Mouse (Mus musculus) hindbrain, embryonic 12.5 days (tissue): ENCODE data around the gene Wfdc15a. TPM values are rescaled to one million over a fixed set of nuclear protein-coding genes. Genes with fewer than 3 reads are reported as not detected.

Experiments
- ATAC-seq: fragments of 200-750 bp; cut with Nextera tagmentation; 2 replicates; pipeline ENCODE4 v1.8.0; 2017; ENCODE audit warnings: moderate TSS enrichment; ENCODE audit not compliant: low FRiP score
- H3K27ac ChIP-seq: fragments of 300-500 bp; sonication (generic); 2 replicates; pipeline ENCODE4 v1.5.1; 2016; ENCODE audit warnings: mild to moderate bottlenecking
- H3K27me3 ChIP-seq: fragments of 300-500 bp; sonication (generic); 2 replicates; pipeline ENCODE4 v1.6.1; 2016; ENCODE audit warnings: mild to moderate bottlenecking
- H3K36me3 ChIP-seq: fragments of 300-500 bp; sonication (generic); 2 replicates; pipeline ENCODE4 v1.6.1; 2016; ENCODE audit warnings: mild to moderate bottlenecking
- H3K4me1 ChIP-seq: fragments of 300-500 bp; sonication (generic); 2 replicates; pipeline ENCODE4 v1.6.1; 2016
- H3K4me2 ChIP-seq: fragments of 300-500 bp; sonication (generic); replicated peaks from 2 replicates; pipeline ENCODE4 v1.6.1; 2016; ENCODE audit warnings: mild to moderate bottlenecking
- H3K4me3 ChIP-seq: fragments of 300-500 bp; sonication (generic); 2 replicates; pipeline ENCODE4 v1.5.1; 2016; ENCODE audit warnings: mild to moderate bottlenecking
- H3K9ac ChIP-seq: fragments of 300-500 bp; sonication (generic); 2 replicates; pipeline ENCODE4 v1.6.1; 2016; ENCODE audit warnings: mild to moderate bottlenecking, moderate library complexity
- H3K9me3 ChIP-seq: fragments of 300-500 bp; sonication (generic); replicated peaks from 2 replicates; pipeline ENCODE4 v1.6.1; 2016; ENCODE audit warnings: mild to moderate bottlenecking
- WGBS: fragments of 180-500 bp; shearing (Covaris S2); methylation state at CpG from one replicate; pipeline ENCODE4 v1.1.7; 2016; 5-methylcytosine and 5-hydroxymethylcytosine counted together
- polyA plus RNA-seq: library from polyadenylated mRNA; unstranded; fragments of >200 nt; fragmentation: Nextera tagmentation; extraction: Ambion mirVana; gene quantifications from 2 replicates; pipeline ENCODE4 v1.2.1, GENCODE M21; 2016

Wfdc15a gene
- polyA plus RNA-seq, 1 experiment from 2014 or later = not detected

GRCm38 (mm10) chr2:164194959-164195630, 4.8 kb downstream of the Wfdc15a start:
- Histone ChIP-seq H3K9ac (no peak overlapping the region), H3K27ac (no peak overlapping the region), H3K4me2 (no peak overlapping the region), H3K27me3 (no peaks in the 10 kb centered on the region), H3K9me3 (no peaks in the 10 kb centered on the region), H3K36me3 (no peaks in the 10 kb centered on the region), H3K4me3 (no peak overlapping the region), H3K4me1 (no peaks in the 10 kb centered on the region)
- WGBS = 88% methylated on average over 5 of the region's 5 CpGs
- ATAC-seq = no peak

DNA sequence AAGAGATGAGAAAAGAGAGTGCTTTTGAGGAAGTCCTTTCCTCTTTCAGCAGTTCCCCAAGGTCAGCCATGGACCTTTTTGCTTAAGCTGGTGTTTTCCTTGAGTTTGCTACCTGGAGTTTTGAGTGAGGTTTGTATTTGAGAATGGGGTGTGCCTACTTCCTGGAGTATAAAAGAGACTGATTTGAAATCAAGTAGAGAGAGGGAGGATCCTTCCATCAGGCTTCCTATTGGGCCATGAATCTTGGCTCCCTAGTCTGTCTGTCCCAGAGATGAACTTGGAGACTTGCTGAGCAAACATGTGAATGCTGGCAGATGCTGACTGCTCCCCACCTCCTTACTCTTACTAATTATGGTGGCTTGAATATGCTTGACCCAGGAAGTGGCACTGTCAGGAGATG, 7.7 kb downstream of the Wfdc15a start:
- Histone ChIP-seq H3K27me3 (no peaks in the 10 kb centered on the region), H3K27ac (no peak overlapping the region), H3K4me2 (no peak overlapping the region), H3K9me3 (no peaks in the 10 kb centered on the region), H3K4me1 (no peaks in the 10 kb centered on the region), H3K4me3 (no peak overlapping the region), H3K9ac (no peak overlapping the region), H3K36me3 (no peaks in the 10 kb centered on the region)
- no peak for ATAC-seq

DNA sequence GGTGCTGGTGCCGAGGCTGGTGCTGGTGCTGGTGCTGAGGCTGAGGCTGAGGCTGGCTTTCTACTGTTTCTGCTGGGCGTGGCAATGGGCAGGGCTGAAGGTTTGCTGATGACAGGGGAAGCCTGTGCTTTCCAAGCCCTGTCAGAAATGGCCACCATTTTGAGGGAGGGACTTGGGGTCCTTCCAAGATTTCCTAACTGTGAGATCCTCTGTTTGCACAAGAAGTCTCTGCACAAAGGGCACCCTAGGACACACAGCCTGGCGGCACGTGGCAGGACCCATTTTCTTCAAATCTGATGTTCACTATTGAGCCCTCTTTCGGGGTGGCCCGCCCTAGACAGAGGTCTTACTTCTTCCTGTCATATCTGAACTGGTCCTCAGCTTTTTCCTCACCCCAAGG, 9.4 kb downstream of the Wfdc15a start, which contains the start of gene Wfdc12:
Gene Wfdc12 (minus strand): TSS at position 33 of the 400 bp plus-strand sequence.
- 86% methylated on average over 6 of the region's 6 CpGs for WGBS
- no peak for ATAC-seq

GRCm38 (mm10) chr2:164188722-164189121, 11.2 kb downstream of the Wfdc15a start:
- H3K36me3 ChIP-seq = no peaks in the 10 kb centered on the region
- H3K9ac ChIP-seq = no peak overlapping the region
- H3K27me3 ChIP-seq = no peaks in the 10 kb centered on the region
- WGBS = 29% methylated on average over 5 of the region's 5 CpGs
- no peak overlapping the region for H3K4me3 ChIP-seq
- H3K4me2 ChIP-seq = no peak overlapping the region
- 0 out of 2 replicates have a peak, but pooled peaks cover 4% of the 10 kb centered on the region for H3K4me1 ChIP-seq
- no peak for ATAC-seq
- no peaks in the 10 kb centered on the region for H3K9me3 ChIP-seq
- no peak overlapping the region for H3K27ac ChIP-seq

More for the DNA sequence above, 9.4 kb downstream of the Wfdc15a start, which contains the start of gene Wfdc12:
- Histone ChIP-seq H3K36me3 (no peaks in the 10 kb centered on the region), H3K4me2 (no peak within 1 kb of the TSS), H3K4me1 (no peaks in the 10 kb centered on the region), H3K4me3 (no peak within 1 kb of the TSS), H3K27me3 (no peaks in the 10 kb centered on the region), H3K9me3 (no peaks in the 10 kb centered on the region), H3K9ac (no peak within 1 kb of the TSS), H3K27ac (no peak within 1 kb of the TSS)

- H3K36me3 ChIP-seq = no peaks in the 10 kb centered on the region
- ATAC-seq = no peak
- 48% methylated on average over 9 of the region's 9 CpGs for WGBS
- peaks cover 3% of the 10 kb centered on the region; the same call in 1 of the 2 replicates for H3K27me3 ChIP-seq
- no peak overlapping the region for H3K4me2 ChIP-seq
- 0 out of 2 replicates have a peak, but pooled peaks cover 4% of the 10 kb centered on the region for H3K4me1 ChIP-seq
- no peak overlapping the region for H3K9ac ChIP-seq
- no peaks in the 10 kb centered on the region for H3K9me3 ChIP-seq
- H3K4me3 ChIP-seq = no peak overlapping the region
- H3K27ac ChIP-seq = no peak overlapping the region
Measured at GRCm38 (mm10) chr2:164184145-164184719, 15.7 kb downstream of the Wfdc15a start.

- Histone ChIP-seq H3K4me1 (0 out of 2 replicates have a peak, but pooled peaks cover 4% of the 10 kb centered on the region), H3K27ac (no peak overlapping the region), H3K9me3 (no peaks in the 10 kb centered on the region), H3K9ac (no peak overlapping the region), H3K4me3 (no peak overlapping the region), H3K36me3 (no peaks in the 10 kb centered on the region), H3K4me2 (no peak overlapping the region), H3K27me3 (peaks cover 4% of the 10 kb centered on the region; the same call in 1 of the 2 replicates)
- no peak for ATAC-seq
- WGBS = 74% methylated on average over 9 of the region's 9 CpGs
Measured at GRCm38 (mm10) chr2:164183340-164183739, 16.6 kb downstream of the Wfdc15a start.

- ATAC-seq = no peak
- no peak within 1 kb of the TSS for H3K4me3 ChIP-seq
- no peaks in the 10 kb centered on the region for H3K36me3 ChIP-seq
- no peak within 1 kb of the TSS for H3K27ac ChIP-seq
- no peaks in the 10 kb centered on the region for H3K9me3 ChIP-seq
- no peak within 1 kb of the TSS for H3K4me2 ChIP-seq
- 0 out of 2 replicates have a peak, but pooled peaks cover 4% of the 10 kb centered on the region for H3K4me1 ChIP-seq
- WGBS = 77% methylated on average over 7 of the region's 7 CpGs
- H3K9ac ChIP-seq = no peak within 1 kb of the TSS
- peaks cover 4% of the 10 kb centered on the region; the same call in 1 of the 2 replicates for H3K27me3 ChIP-seq
Measured at GRCm38 (mm10) chr2:164182692-164183255, 17.2 kb downstream of the Wfdc15a start, which contains the start of gene Wfdc5. Gene Wfdc5, minus strand, starts transcription at chr2:164182742.

- ATAC-seq = no peak
- Histone ChIP-seq H3K4me1 (0 out of 2 replicates have a peak, but pooled peaks cover 4% of the 10 kb centered on the region), H3K27me3 (peaks cover 4% of the 10 kb centered on the region; the same call in 1 of the 2 replicates), H3K27ac (no peak overlapping the region), H3K9ac (no peak overlapping the region), H3K36me3 (no peaks in the 10 kb centered on the region), H3K4me3 (no peak overlapping the region), H3K4me2 (no peak overlapping the region), H3K9me3 (no peaks in the 10 kb centered on the region)
- WGBS = 88% methylated on average over 4 of the region's 4 CpGs
Measured at GRCm38 (mm10) chr2:164180770-164181169, 19.2 kb downstream of the Wfdc15a start.

DNA sequence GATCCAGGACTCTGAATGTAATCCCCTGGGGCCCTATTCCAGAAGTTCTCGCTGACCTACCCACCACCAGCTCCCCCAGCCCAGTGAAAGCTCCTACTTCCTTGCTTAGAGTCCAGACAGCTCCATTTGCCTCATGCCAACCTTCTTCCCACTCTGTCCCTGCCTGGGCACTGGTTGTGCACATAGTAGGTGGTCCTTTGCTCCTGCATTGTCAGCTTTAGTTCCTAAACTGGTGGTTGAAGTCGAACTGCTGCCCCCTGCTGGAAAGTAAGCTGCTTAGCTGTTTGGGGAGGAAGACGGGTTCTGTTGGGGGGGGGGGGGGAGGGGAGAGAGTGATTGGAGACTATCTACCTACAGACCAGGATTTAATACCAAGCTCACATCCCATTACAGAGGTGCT, 19.8 kb downstream of the Wfdc15a start:
- no peak overlapping the region for H3K27ac ChIP-seq
- ATAC-seq = no peak
- no peaks in the 10 kb centered on the region for H3K36me3 ChIP-seq
- H3K9me3 ChIP-seq = no peaks in the 10 kb centered on the region
- 41% methylated on average over 3 of the region's 3 CpGs for WGBS
- no peak overlapping the region for H3K4me3 ChIP-seq
- H3K27me3 ChIP-seq = peaks cover 4% of the 10 kb centered on the region; the same call in 1 of the 2 replicates
- H3K4me1 ChIP-seq = 0 out of 2 replicates have a peak, but pooled peaks cover 4% of the 10 kb centered on the region
- no peak overlapping the region for H3K4me2 ChIP-seq
- no peak overlapping the region for H3K9ac ChIP-seq

DNA sequence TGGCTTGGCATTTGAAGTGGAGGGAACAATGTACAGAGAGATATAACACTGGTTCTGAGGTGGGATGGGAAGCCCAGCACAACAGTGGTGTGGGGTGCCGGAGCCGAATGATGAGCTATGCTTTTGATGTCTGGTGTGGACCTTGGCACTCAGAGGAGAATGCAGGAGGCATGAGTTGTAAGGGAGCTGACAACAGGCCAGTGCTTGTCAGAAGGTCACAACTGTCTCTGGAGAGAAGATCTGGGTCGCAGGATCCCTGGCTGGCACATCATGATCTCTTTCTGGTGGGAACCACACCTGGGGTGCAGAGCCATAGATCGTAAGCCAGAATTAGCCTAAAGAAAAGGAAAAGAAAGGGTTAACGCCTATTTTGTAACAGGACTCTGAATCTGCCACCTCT, 22.1 kb downstream of the Wfdc15a start:
- no peaks in the 10 kb centered on the region for H3K36me3 ChIP-seq
- no peaks in the 10 kb centered on the region for H3K4me1 ChIP-seq
- no peak overlapping the region for H3K27ac ChIP-seq
- WGBS = 88% methylated on average over 5 of the region's 5 CpGs
- H3K9ac ChIP-seq = no peak overlapping the region
- no peak for ATAC-seq
- no peaks in the 10 kb centered on the region for H3K9me3 ChIP-seq
- no peak overlapping the region for H3K4me3 ChIP-seq
- peaks cover 14% of the 10 kb centered on the region for H3K27me3 ChIP-seq
- no peak overlapping the region for H3K4me2 ChIP-seq

- ATAC-seq = no peak
- Histone ChIP-seq H3K4me2 (no peak overlapping the region), H3K27me3 (peaks cover 30% of the 10 kb centered on the region), H3K4me3 (no peak overlapping the region), H3K9ac (no peak overlapping the region), H3K9me3 (no peaks in the 10 kb centered on the region), H3K36me3 (no peaks in the 10 kb centered on the region), H3K4me1 (peaks cover 5% of the 10 kb centered on the region), H3K27ac (no peak overlapping the region)
- WGBS = 79% methylated on average over 3 of the region's 3 CpGs
Measured at GRCm38 (mm10) chr2:164175850-164176249, 24.1 kb downstream of the Wfdc15a start.

DNA sequence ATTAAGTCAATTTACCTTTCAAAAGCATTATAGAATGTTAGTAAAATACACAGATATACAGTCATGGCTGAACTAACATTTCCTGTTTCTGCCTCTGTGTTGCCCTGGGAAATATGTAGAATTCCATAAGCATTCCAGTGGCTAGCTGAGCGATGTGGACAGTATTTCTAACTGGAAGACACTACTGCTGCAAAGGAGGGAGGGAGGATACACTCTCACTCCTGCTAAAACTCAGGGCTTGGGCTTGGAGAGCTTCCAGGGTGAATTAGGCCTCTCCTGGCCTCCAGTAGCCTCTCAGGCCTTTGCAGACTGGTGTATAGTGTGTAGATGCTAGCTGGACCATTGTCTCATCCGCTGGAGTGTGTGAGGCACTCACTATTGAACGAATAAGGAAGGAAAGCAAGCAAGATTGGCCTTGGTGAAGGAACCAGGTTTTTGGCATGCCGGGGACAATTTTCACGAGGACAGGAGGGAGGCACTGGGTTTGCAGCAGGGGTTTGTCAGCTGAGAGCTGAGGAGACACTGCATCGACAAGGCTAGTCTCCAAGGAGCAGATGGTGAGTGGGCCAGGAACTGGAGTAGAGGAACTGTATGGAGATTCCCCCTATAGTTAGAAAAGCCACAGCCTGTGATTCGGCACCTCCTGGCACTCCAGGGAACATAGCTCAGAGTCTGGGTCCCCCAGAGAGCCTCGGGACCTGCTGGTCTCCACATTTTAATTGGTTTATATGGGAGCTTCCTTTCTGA, 25.1 kb downstream of the Wfdc15a start:
- H3K9me3 ChIP-seq = no peaks in the 10 kb centered on the region
- H3K27ac ChIP-seq = no peak overlapping the region
- peaks cover 40% of the 10 kb centered on the region for H3K27me3 ChIP-seq
- H3K4me3 ChIP-seq = no peak overlapping the region
- no peak for ATAC-seq
- H3K4me2 ChIP-seq = no peak overlapping the region
- peaks cover 12% of the 10 kb centered on the region for H3K4me1 ChIP-seq
- WGBS = 79% methylated on average over 8 of the region's 8 CpGs
- H3K9ac ChIP-seq = no peak overlapping the region
- no peaks in the 10 kb centered on the region for H3K36me3 ChIP-seq
